Mouse (Mus musculus) heart, postnatal 0 days (tissue): Measurements from ENCODE around the gene Tmem164. TPM values are rescaled to one million over a fixed set of nuclear protein-coding genes. Genes with fewer than 3 reads are reported as not detected.
A peak's percentile ranks its signal among the peaks of the same experiment; 100 is the strongest.

Source experiments
- ATAC-seq: fragments of 200-750 bp; cut with Nextera tagmentation; 2 replicates; pipeline ENCODE4 v1.8.0; 2017; ENCODE audit warnings: low read depth, moderate number of reproducible peaks, moderate library complexity; ENCODE audit not compliant: insufficient read depth
- DNase-seq: peaks from one replicate; pipeline ENCODE4 v3.0.0-alpha.2; 2016; ENCODE audit warnings: low spot score
- H3K27ac ChIP-seq: fragments of 300-500 bp; sonication (generic); 2 replicates; pipeline ENCODE4 v1.5.1; 2014; ENCODE audit warnings: low read depth, mild to moderate bottlenecking
- H3K27me3 ChIP-seq: fragments of 300-500 bp; sonication (generic); 2 replicates; pipeline ENCODE4 v1.6.1; 2014; ENCODE audit warnings: low read length, mixed read lengths; ENCODE audit not compliant: control insufficient read depth, insufficient read depth
- H3K36me3 ChIP-seq: fragments of 300-500 bp; sonication (generic); replicated peaks from 2 replicates; pipeline ENCODE4 v1.6.1; 2014; ENCODE audit warnings: low read length, mixed read lengths; ENCODE audit not compliant: control insufficient read depth, insufficient read depth
- H3K4me1 ChIP-seq: fragments of 300-500 bp; sonication (generic); 2 replicates; pipeline ENCODE4 v1.6.1; 2014; ENCODE audit warnings: antibody characterized with exemption; ENCODE audit not compliant: control insufficient read depth, insufficient read depth
- H3K4me2 ChIP-seq: fragments of 300-500 bp; sonication (generic); 2 replicates; pipeline ENCODE4 v1.6.1; 2014; ENCODE audit warnings: low read depth, mild to moderate bottlenecking, low read length, moderate library complexity
- H3K4me3 ChIP-seq: fragments of 300-500 bp; sonication (generic); 2 replicates; pipeline ENCODE4 v1.5.1; 2014; ENCODE audit warnings: low read depth, low read length
- H3K9ac ChIP-seq: fragments of 300-500 bp; sonication (generic); replicated peaks from 2 replicates; pipeline ENCODE4 v1.6.1; 2014; ENCODE audit warnings: low read depth, low read length, mixed read lengths
- H3K9me3 ChIP-seq: fragments of 300-500 bp; sonication (generic); replicated peaks from 2 replicates; pipeline ENCODE4 v1.6.1; 2016; ENCODE audit warnings: low read length; ENCODE audit not compliant: control insufficient read depth
- CTCF ChIP-seq: IDR thresholded peaks from 2 replicates; pipeline ENCODE4 v1.5.1; 2016; ENCODE audit warnings: antibody characterized with exemption, control low read depth, low read depth
- EP300 ChIP-seq: IDR thresholded peaks from 2 replicates; pipeline ENCODE4 v1.6.1; 2016; ENCODE audit warnings: antibody characterized with exemption, low read depth
- WGBS: fragments of 180-500 bp; shearing (Covaris S2); extraction: QIAGEN DNeasy Blood & Tissue Kit; methylation state at CpG from one replicate; pipeline ENCODE4 v1.1.7; 2014; 5-methylcytosine and 5-hydroxymethylcytosine counted together
- polyA plus RNA-seq: library from polyadenylated mRNA; unstranded; fragments of >200 nt; fragmentation: Nextera tagmentation; extraction: Ambion mirVana; gene quantifications from 2 replicates; pipeline ENCODE4 v1.2.1, GENCODE M21; 2015
- total RNA-seq: library from RNA; depleted of rRNA; stranded (reverse); fragments of >200 nt; gene quantifications from 2 replicates; pipeline ENCODE4 v1.2.3, GENCODE M21; 2014; ENCODE audit warnings: low replicate concordance

Gene Tmem164
- total and polyA plus RNA-seq, 2 experiments from 2014 or later = 57.0 to 127 TPM

GRCm38 (mm10) chrX:142682176-142682820 lies 1.1 kb downstream of the Tmem164 start:
- Histone ChIP-seq H3K27ac (peak overlapping the region; percentile 93), H3K27me3 (no peaks in the 10 kb centered on the region), H3K4me3 (peak overlapping the region; percentile 73), H3K4me1 (peaks cover 26% of the 10 kb centered on the region), H3K36me3 (no peaks in the 10 kb centered on the region), H3K9ac (peak overlapping the region; percentile 71), H3K9me3 (no peaks in the 10 kb centered on the region), H3K4me2 (peak overlapping the region; percentile 65)
- DNase-seq (no peak), ATAC-seq (no peak)
- no peak for TF ChIP-seq EP300
- WGBS = 10% methylated on average over 28 of the region's 28 CpGs

DNA sequence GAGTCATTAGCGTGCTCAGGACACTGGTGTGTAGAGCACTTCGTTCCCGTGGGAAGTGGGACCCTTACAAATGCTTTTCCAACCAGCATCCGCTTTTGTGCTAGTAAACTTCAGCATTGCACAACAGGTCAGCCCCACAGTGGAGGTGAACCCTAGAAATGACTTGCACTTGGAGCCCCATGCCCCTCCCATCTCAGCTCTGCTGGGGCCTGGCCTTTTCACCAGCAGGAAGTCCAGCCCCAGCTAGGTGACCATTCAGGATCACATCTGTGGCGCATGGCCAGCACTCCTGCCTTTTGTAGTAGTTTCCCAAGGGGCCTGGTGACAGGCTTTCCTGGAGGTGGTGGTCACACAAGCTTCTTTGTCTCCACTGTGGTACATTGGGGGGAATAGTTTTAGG lies 1.8 kb downstream of the Tmem164 start:
- Histone ChIP-seq H3K27me3 (no peaks in the 10 kb centered on the region), H3K9me3 (no peaks in the 10 kb centered on the region), H3K36me3 (no peaks in the 10 kb centered on the region), H3K9ac (peak overlapping the region; percentile 71; the same call in 1 of the 2 replicates), H3K4me3 (peak overlapping the region; percentile 73), H3K4me2 (peak overlapping the region; percentile 65), H3K27ac (peak overlapping the region; percentile 93; the same call in 1 of the 2 replicates), H3K4me1 (peaks cover 26% of the 10 kb centered on the region)
- 28% methylated on average over 5 of the region's 5 CpGs for WGBS
- no peak for TF ChIP-seq EP300
- no peak for TF ChIP-seq CTCF
- DNase-seq (no peak), ATAC-seq (no peak)

GRCm38 (mm10) chrX:142684674-142685073 lies 3.5 kb downstream of the Tmem164 start:
- Histone ChIP-seq H3K27ac (no peak overlapping the region), H3K9ac (no peak overlapping the region), H3K36me3 (no peaks in the 10 kb centered on the region), H3K27me3 (no peaks in the 10 kb centered on the region), H3K9me3 (no peaks in the 10 kb centered on the region), H3K4me1 (peaks cover 26% of the 10 kb centered on the region), H3K4me2 (peak overlapping the region; percentile 65; the same call in 1 of the 2 replicates), H3K4me3 (0 out of 2 replicates have a peak overlapping the region, but pooled peaks have one; percentile 7)
- ATAC-seq (no peak), DNase-seq (no peak)
- TF ChIP-seq CTCF = no peak
- TF ChIP-seq EP300 = no peak
- WGBS = 49% methylated on average over 4 of the region's 4 CpGs

- Histone ChIP-seq H3K4me2 (peak overlapping the region; percentile 28; the same call in 1 of the 2 replicates), H3K27me3 (no peaks in the 10 kb centered on the region), H3K27ac (peak overlapping the region; percentile 30; the same call in 1 of the 2 replicates), H3K4me1 (peaks cover 26% of the 10 kb centered on the region), H3K4me3 (no peak overlapping the region), H3K9me3 (no peaks in the 10 kb centered on the region), H3K9ac (no peak overlapping the region), H3K36me3 (no peaks in the 10 kb centered on the region)
- DNase-seq (no peak), ATAC-seq (no peak)
- WGBS = 32% methylated on average over 6 of the region's 6 CpGs
- TF ChIP-seq CTCF = no peak
- TF ChIP-seq EP300 = no peak
Observed at GRCm38 (mm10) chrX:142685676-142686075, 4.5 kb downstream of the Tmem164 start.

- no peak overlapping the region for H3K9ac ChIP-seq
- TF ChIP-seq CTCF (no peak), EP300 (no peak)
- no peak overlapping the region for H3K4me3 ChIP-seq
- H3K4me2 ChIP-seq = no peak overlapping the region
- no peak overlapping the region for H3K27ac ChIP-seq
- DNase-seq = no peak
- ATAC-seq = no peak
- H3K9me3 ChIP-seq = no peaks in the 10 kb centered on the region
- H3K4me1 ChIP-seq = peaks cover 18% of the 10 kb centered on the region; the same call in 1 of the 2 replicates
- WGBS = 73% methylated on average over 9 of the region's 9 CpGs
- H3K27me3 ChIP-seq = no peaks in the 10 kb centered on the region
- H3K36me3 ChIP-seq = no peaks in the 10 kb centered on the region
Observed at GRCm38 (mm10) chrX:142688509-142688908, 7.3 kb downstream of the Tmem164 start.

DNA sequence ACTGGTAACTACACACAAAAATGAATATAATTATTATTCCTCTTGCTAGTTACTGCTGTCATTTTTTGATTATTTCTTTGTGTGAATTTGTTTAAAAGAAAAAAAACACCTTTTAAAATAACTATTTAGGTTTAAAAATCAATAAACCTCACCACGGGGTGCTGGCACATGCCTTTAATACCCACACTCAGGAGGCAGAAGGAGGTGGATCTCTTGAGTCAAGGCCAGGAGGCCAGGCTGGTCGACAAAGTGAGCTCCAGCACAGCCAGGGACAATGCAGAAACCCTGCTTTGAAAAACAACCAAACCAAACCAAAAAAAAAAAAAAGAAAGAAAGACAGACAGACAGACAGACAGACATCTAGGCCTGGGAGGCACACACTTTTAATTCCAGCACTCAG lies 12.1 kb downstream of the Tmem164 start:
- Histone ChIP-seq H3K27ac (no peak overlapping the region), H3K4me1 (no peaks in the 10 kb centered on the region), H3K9me3 (no peaks in the 10 kb centered on the region), H3K9ac (no peak overlapping the region), H3K27me3 (no peaks in the 10 kb centered on the region; the same call in 1 of the 2 replicates), H3K4me3 (no peak overlapping the region), H3K36me3 (0 out of 2 replicates have a peak, but pooled peaks cover 11% of the 10 kb centered on the region), H3K4me2 (no peak overlapping the region)
- no peak for ATAC-seq
- no peak for TF ChIP-seq CTCF
- no peak for DNase-seq
- 44% methylated on average over 2 of the region's 2 CpGs for WGBS
